Mouse (Mus musculus) hindbrain, postnatal 0 days (tissue): ENCODE measurements around the gene Zeb2. TPM values are rescaled to one million over a fixed set of nuclear protein-coding genes. Genes with fewer than 3 reads are reported as not detected.

Source experiments
- ATAC-seq: fragments of 200-750 bp; cut with Nextera tagmentation; 2 replicates; pipeline ENCODE4 v1.8.0; 2017; ENCODE audit warnings: mild to moderate bottlenecking, moderate TSS enrichment, moderate library complexity
- DNase-seq: peaks from one replicate; pipeline ENCODE4 v3.0.0-alpha.2; 2015; ENCODE audit warnings: low spot score
- H3K27ac ChIP-seq: fragments of 300-500 bp; sonication (generic); 2 replicates; pipeline ENCODE4 v1.5.1; 2014; ENCODE audit warnings: mild to moderate bottlenecking
- H3K27me3 ChIP-seq: fragments of 300-500 bp; sonication (generic); 2 replicates; pipeline ENCODE4 v1.6.1; 2014; ENCODE audit warnings: low read length, mixed read lengths; ENCODE audit not compliant: insufficient read depth
- H3K36me3 ChIP-seq: fragments of 300-500 bp; sonication (generic); 2 replicates; pipeline ENCODE4 v1.6.1; 2014; ENCODE audit warnings: low read length, mixed read lengths; ENCODE audit not compliant: insufficient read depth
- H3K4me1 ChIP-seq: fragments of 300-500 bp; sonication (generic); 2 replicates; pipeline ENCODE4 v1.6.1; 2014; ENCODE audit warnings: antibody characterized with exemption, low read length, mixed read lengths; ENCODE audit not compliant: insufficient read depth
- H3K4me2 ChIP-seq: fragments of 300-500 bp; sonication (generic); 2 replicates; pipeline ENCODE4 v1.6.1; 2014; ENCODE audit warnings: low read depth, mild to moderate bottlenecking, low read length, moderate library complexity, mixed read lengths
- H3K4me3 ChIP-seq: fragments of 300-500 bp; sonication (generic); 2 replicates; pipeline ENCODE4 v1.5.1; 2014; ENCODE audit warnings: low read length
- H3K9ac ChIP-seq: fragments of 300-500 bp; sonication (generic); replicated peaks from 2 replicates; pipeline ENCODE4 v1.6.1; 2014; ENCODE audit warnings: mild to moderate bottlenecking, low read length, moderate library complexity, mixed read lengths
- H3K9me3 ChIP-seq: fragments of 300-500 bp; sonication (generic); 2 replicates; pipeline ENCODE4 v1.6.1; 2016; ENCODE audit warnings: low read length, mixed read lengths
- CTCF ChIP-seq: IDR thresholded peaks from 2 replicates; pipeline ENCODE4 v1.5.1; 2016; ENCODE audit warnings: antibody characterized with exemption, control low read depth, low read depth
- WGBS: fragments of 180-500 bp; shearing (Covaris S2); extraction: QIAGEN DNeasy Blood & Tissue Kit; methylation state at CpG from one replicate; pipeline ENCODE4 v1.1.7; 2014; 5-methylcytosine and 5-hydroxymethylcytosine counted together
- polyA plus RNA-seq: library from polyadenylated mRNA; unstranded; fragments of >200 nt; fragmentation: Nextera tagmentation; extraction: Ambion mirVana; gene quantifications from 2 replicates; pipeline ENCODE4 v1.2.1, GENCODE M21; 2015
- total RNA-seq: library from RNA; depleted of rRNA; stranded (reverse); fragments of >200 nt; gene quantifications from 2 replicates; pipeline ENCODE4 v1.2.3, GENCODE M21; 2014; rRNA removed

Zeb2 gene
- total RNA-seq (47.7 and 52.0 TPM in 2 replicates), polyA plus RNA-seq (21.4 and 21.9 TPM in 2 replicates)

DNA sequence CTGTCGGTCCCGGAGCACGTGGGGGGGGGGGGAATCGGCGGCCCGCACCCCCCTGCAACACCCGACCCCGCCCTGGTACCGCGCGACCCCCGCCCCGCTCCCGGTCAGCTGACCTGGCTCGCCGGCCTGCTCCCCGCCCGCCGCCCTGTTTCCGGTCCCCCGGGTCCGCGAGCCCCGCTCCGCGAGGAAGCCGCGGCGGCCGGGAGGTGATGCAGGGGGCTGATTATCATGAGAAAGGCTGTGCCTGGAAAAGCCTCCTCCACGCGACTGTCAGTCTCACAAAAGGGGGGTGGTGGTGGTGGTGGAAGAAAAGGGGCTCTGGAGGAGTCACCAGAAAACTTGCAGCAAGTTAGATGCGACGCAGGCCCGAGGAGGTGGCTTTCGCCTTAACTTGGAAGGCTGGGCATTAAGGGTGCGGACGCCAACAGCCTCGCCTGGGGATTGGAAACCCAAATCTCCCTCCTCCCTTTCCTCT lies at the start of gene Zeb2:
TSS of gene Zeb2 (minus strand) at position 309 of the 475 bp plus-strand sequence.
- DNase-seq (peak; percentile 75), ATAC-seq (peak; percentile 82)

DNA sequence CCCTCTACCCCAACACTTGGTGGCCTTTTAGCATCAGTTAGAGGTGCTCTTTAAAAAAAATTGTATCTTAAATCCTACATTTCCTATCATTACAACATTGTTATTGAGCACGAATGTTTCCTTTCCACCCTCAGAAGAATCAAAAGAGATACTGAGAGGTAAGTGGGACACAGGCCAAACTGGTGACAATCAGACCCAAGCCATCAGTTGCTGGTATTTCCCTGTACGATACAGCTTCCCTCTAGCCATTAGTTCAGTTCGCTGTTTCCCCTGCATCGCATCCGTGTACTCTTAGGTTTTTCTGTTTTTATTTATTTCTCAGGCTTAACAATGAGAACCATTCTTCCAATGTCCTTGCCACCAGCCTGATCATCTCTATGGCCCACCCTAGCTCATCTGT lies 41.6 kb upstream of the Zeb2 start:
- peak overlapping the region; percentile 54 for H3K4me2 ChIP-seq
- no peaks in the 10 kb centered on the region for H3K9me3 ChIP-seq
- no peak overlapping the region for H3K4me3 ChIP-seq
- H3K27me3 ChIP-seq = no peaks in the 10 kb centered on the region
- 74% methylated on average over 5 of the region's 5 CpGs for WGBS
- TF ChIP-seq CTCF = no peak
- DNase-seq = no peak
- H3K27ac ChIP-seq = no peak overlapping the region
- H3K4me1 ChIP-seq = no peaks in the 10 kb centered on the region
- H3K9ac ChIP-seq = no peak overlapping the region
- no peak for ATAC-seq
- H3K36me3 ChIP-seq = no peaks in the 10 kb centered on the region

More for the DNA sequence above, at the start of gene Zeb2:
- TF ChIP-seq CTCF = no peak
- H3K36me3 ChIP-seq = no peaks in the 10 kb centered on the region
- H3K4me1 ChIP-seq = no peaks in the 10 kb centered on the region
- H3K9me3 ChIP-seq = no peaks in the 10 kb centered on the region
- no peaks in the 10 kb centered on the region for H3K27me3 ChIP-seq
- H3K4me2 ChIP-seq = peak within 1 kb of the TSS; percentile 73
- peak within 1 kb of the TSS; percentile 55 for H3K4me3 ChIP-seq
- WGBS = 3% methylated on average over 23 of the region's 39 CpGs
- peak within 1 kb of the TSS; percentile 44 for H3K9ac ChIP-seq
- H3K27ac ChIP-seq = peak within 1 kb of the TSS; percentile 76

DNA sequence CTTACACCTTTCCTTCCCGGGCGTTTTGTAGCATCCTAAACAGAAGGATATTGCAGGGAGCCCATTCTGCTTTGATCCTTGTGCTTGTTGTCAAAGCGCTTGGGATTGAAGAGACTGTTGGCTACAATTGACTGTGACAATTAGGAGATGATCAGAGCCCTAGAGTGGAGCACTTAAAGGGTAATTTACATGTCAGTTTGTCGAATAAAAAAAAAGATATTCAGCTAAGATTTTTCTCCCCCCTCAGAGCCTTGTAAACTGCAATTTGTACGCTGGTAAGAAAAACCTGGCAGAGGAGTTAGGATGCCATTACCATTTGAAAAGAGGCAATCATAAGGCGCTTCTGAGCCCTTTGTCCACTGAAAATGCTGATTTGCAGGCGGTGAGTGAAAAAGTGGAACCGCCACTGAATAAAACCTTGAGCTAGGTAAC lies 41.2 kb upstream of the Zeb2 start:
- H3K9ac ChIP-seq = 0 out of 2 replicates have a peak overlapping the region, but pooled peaks have one; percentile 17
- no peak for TF ChIP-seq CTCF
- ATAC-seq = no peak

DNA sequence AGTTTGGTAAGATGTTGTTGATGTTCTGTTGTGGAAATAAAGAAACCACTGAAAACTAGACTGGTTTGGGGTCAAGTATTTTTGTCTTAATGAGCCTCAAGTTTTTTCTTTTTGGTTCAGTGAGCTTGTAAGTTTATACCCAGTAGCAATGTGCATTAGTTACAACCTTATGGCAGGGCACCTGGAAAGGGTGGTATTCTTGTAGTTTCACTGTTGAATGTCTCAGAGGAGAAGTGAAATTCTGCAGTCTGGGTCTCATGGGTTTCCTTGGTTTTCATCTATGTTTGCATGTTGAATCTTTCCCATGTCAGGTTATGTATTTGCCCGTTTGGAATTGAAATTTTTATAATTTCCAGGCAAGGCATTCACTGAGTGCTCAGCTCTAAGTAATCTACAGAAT lies 36.1 kb upstream of the Zeb2 start:
- H3K9ac ChIP-seq = no peak overlapping the region
- no peaks in the 10 kb centered on the region for H3K27me3 ChIP-seq
- H3K36me3 ChIP-seq = no peaks in the 10 kb centered on the region
- DNase-seq (no peak), ATAC-seq (no peak)
- no peak overlapping the region for H3K4me3 ChIP-seq
- WGBS = 71% methylated on average over 1 of the region's 1 CpGs
- no peaks in the 10 kb centered on the region for H3K4me1 ChIP-seq
- TF ChIP-seq CTCF = no peak
- no peak overlapping the region for H3K27ac ChIP-seq
- H3K9me3 ChIP-seq = no peaks in the 10 kb centered on the region
- H3K4me2 ChIP-seq = no peak overlapping the region

More for the DNA sequence above, 41.2 kb upstream of the Zeb2 start:
- 19% methylated on average over 8 of the region's 8 CpGs for WGBS
- Histone ChIP-seq H3K27me3 (no peaks in the 10 kb centered on the region), H3K9me3 (no peaks in the 10 kb centered on the region), H3K4me3 (peak overlapping the region; percentile 19; the same call in 1 of the 2 replicates), H3K4me2 (peak overlapping the region; percentile 54), H3K4me1 (no peaks in the 10 kb centered on the region), H3K36me3 (no peaks in the 10 kb centered on the region), H3K27ac (no peak overlapping the region)
- DNase-seq = no peak

DNA sequence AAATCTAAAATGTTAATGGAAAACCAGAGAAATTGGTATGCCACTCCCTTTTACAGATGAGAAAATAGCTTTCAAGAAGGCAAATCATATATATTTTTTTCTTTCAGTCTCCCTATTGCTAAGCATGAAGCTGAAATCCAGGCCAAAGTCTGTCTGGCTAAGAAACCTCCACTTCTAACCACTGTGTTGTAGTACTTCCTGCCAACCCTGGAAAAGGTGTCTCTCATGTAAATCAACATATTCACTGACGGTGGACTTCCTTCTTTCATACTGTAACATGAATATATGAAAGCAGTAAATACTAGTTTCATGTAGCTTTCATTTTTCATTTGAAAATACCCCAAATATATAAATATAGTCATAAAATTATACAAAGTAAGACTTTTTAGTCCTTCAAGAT lies 26.0 kb upstream of the Zeb2 start:
- H3K9ac ChIP-seq = no peak overlapping the region
- DNase-seq (no peak), ATAC-seq (no peak)
- H3K4me3 ChIP-seq = no peak overlapping the region
- no peaks in the 10 kb centered on the region for H3K4me1 ChIP-seq
- no peaks in the 10 kb centered on the region for H3K36me3 ChIP-seq
- no peak for TF ChIP-seq CTCF
- no peak overlapping the region for H3K27ac ChIP-seq
- 86% methylated on average over 1 of the region's 1 CpGs for WGBS
- no peaks in the 10 kb centered on the region for H3K9me3 ChIP-seq
- no peak overlapping the region for H3K4me2 ChIP-seq
- no peaks in the 10 kb centered on the region for H3K27me3 ChIP-seq

DNA sequence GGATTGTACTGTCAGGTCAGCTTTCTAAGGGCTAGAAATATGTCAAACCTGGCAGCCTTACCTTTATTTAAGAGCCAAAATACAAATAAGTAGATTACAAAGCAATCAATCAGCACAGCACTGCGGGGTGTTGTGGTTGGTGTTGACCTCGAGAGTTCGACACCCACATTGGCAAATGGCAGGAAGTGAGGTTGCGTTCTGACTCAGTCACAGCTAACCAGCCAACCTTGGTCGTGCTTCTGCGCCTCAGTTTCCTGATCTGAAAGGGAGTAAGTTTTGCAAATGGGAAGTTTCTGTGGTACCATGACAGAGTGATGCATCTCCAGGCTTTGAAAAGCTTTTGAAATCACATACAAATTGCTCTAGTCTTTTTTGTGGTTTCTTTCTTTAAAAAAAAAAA lies 21.7 kb upstream of the Zeb2 start:
- H3K27me3 ChIP-seq = no peaks in the 10 kb centered on the region
- DNase-seq = no peak
- H3K4me3 ChIP-seq = no peak overlapping the region
- H3K4me1 ChIP-seq = no peaks in the 10 kb centered on the region
- no peaks in the 10 kb centered on the region for H3K9me3 ChIP-seq
- no peak for TF ChIP-seq CTCF
- no peak overlapping the region for H3K9ac ChIP-seq
- no peak overlapping the region for H3K27ac ChIP-seq
- H3K4me2 ChIP-seq = no peak overlapping the region
- 91% methylated on average over 6 of the region's 6 CpGs for whole genome bisulfite sequencing
- no peak for ATAC-seq
- no peaks in the 10 kb centered on the region for H3K36me3 ChIP-seq

DNA sequence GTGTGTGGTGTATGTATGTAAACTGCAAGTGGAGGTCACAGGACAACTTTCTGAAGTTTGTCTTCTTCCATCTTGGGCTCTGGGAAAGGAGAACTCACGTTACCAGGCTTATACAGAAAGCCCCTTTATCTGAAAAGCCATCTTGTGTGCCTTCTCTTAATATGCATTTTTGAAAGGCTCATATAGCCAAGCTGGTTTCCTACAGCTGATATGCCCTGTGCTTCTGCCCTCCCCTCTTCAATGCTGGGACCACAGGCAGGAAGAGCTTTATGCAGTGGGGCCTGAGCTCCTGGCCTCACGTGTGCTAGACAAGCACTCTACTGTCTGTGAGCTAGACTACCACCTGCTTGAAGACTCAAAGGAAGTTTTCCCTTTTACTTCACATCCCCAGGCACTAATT lies 19.6 kb upstream of the Zeb2 start:
- TF ChIP-seq CTCF = no peak
- no peaks in the 10 kb centered on the region for H3K4me1 ChIP-seq
- H3K9ac ChIP-seq = no peak overlapping the region
- H3K4me2 ChIP-seq = no peak overlapping the region
- no peaks in the 10 kb centered on the region for H3K9me3 ChIP-seq
- DNase-seq = no peak
- H3K27me3 ChIP-seq = no peaks in the 10 kb centered on the region
- H3K36me3 ChIP-seq = no peaks in the 10 kb centered on the region
- no peak for ATAC-seq
- H3K4me3 ChIP-seq = no peak overlapping the region
- H3K27ac ChIP-seq = no peak overlapping the region
- WGBS = 77% methylated on average over 2 of the region's 2 CpGs
